Mouse (Mus musculus) G1E (cell line): ENCODE data around the gene Ugt8a.

ENCODE experiments used
- CTCF ChIP-seq: IDR thresholded peaks from 2 replicates; pipeline ENCODE4 v1.5.1; 2012; ENCODE audit warnings: low read depth, low read length, inconsistent platforms, mixed read lengths
- GATA1 ChIP-seq: IDR thresholded peaks from 2 replicates; pipeline ENCODE4 v1.6.1; 2012; ENCODE audit warnings: borderline replicate concordance, low read length, inconsistent platforms, mixed read lengths

DNA sequence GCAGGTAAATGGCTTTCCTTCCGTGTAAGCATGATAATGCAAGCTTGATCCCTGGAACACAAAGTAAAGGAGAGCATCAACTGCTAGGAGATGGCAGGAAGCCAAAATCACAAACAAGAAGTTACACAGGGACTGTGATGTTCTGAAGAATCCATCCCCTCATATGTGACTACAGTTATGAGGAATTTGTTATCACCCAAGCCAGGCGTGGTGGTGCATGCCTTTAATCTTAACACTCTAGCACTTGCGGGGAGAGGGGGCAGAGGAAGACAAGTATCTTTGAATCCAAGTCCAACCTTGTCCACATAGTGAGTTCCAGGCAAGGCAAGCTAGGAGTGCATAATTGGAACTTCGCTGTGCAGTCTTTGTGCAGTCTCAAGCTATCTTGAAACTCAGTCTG lies 110.4 kb downstream of the Ugt8a start:
- no peak for TF ChIP-seq GATA1
- TF ChIP-seq CTCF, result no peak
